Mouse (Mus musculus): ENCODE measurements around the gene Gm45234.

DNA sequence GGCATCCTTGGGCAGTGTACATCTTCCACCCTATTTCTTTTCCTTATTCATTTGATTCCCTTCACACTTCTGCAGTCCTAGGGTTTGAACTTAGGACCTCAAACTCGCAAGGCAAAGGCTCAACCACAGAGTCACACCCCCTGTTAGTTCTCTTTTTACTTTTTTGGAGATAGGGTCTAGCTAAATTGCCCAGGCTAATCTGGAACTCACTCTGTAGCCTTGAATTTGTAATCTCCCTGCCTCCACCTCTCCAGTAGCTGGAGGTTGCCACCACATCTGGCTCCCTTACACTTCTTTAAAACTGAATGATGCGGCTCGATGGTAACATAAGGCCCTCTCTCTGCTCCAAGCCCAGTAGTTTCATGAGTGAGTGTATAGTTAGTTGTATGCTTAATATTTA is 21.4 kb downstream of the Gm45234 start:
- TF ChIP-seq POLR2A (IDR thresholded peaks at IDR 0.05; ENCODE audit: borderline replicate concordance, control insufficient read depth, low read depth, low read length) (no peak), CTCF (IDR thresholded peaks at IDR 0.05; ENCODE audit: control insufficient read depth, insufficient read depth, low read length) (no peak)

All from bone marrow, adult 2 months (tissue).